Mouse (Mus musculus): ENCODE measurements around the gene Sin3a.

Gene Sin3a

GRCm38 (mm10) chr9:57168411-57168810 is 96.6 kb downstream of the Sin3a start:
- DNase-seq (ENCODE audit: low spot score) = no peak
